Mouse (Mus musculus) embryonic facial prominence, embryonic 12.5 days (tissue): ENCODE measurements around the gene Spata5. TPM values are rescaled to one million over a fixed set of nuclear protein-coding genes. Genes with fewer than 3 reads are reported as not detected.

ENCODE experiments used
- ATAC-seq: fragments of 200-750 bp; cut with Nextera tagmentation; 2 replicates; pipeline ENCODE4 v1.8.0; 2017; ENCODE audit not compliant: insufficient number of reproducible peaks, insufficient read depth, low FRiP score, low TSS enrichment
- H3K27ac ChIP-seq: fragments of 300-500 bp; sonication (generic); 2 replicates; pipeline ENCODE4 v1.5.1; 2016; ENCODE audit warnings: mild to moderate bottlenecking
- H3K27me3 ChIP-seq: fragments of 300-500 bp; sonication (generic); 2 replicates; pipeline ENCODE4 v1.6.1; 2016; ENCODE audit warnings: mild to moderate bottlenecking, moderate library complexity
- H3K36me3 ChIP-seq: fragments of 300-500 bp; sonication (generic); 2 replicates; pipeline ENCODE4 v1.6.1; 2016; ENCODE audit warnings: mild to moderate bottlenecking
- H3K4me1 ChIP-seq: fragments of 300-500 bp; sonication (generic); 2 replicates; pipeline ENCODE4 v1.6.1; 2016
- H3K4me2 ChIP-seq: fragments of 300-500 bp; sonication (generic); replicated peaks from 2 replicates; pipeline ENCODE4 v1.6.1; 2016; ENCODE audit warnings: mild to moderate bottlenecking, moderate library complexity
- H3K4me3 ChIP-seq: fragments of 300-500 bp; sonication (generic); 2 replicates; pipeline ENCODE4 v1.5.1; 2016; ENCODE audit warnings: mild to moderate bottlenecking
- H3K9ac ChIP-seq: fragments of 300-500 bp; sonication (generic); 2 replicates; pipeline ENCODE4 v1.6.1; 2016; ENCODE audit warnings: mild to moderate bottlenecking, moderate library complexity
- H3K9me3 ChIP-seq: fragments of 300-500 bp; sonication (generic); 2 replicates; pipeline ENCODE4 v1.6.1; 2016; ENCODE audit warnings: mild to moderate bottlenecking, moderate library complexity
- WGBS: fragments of 180-500 bp; shearing (Covaris S2); methylation state at CpG from one replicate; pipeline ENCODE4 v1.1.7; 2016; 5-methylcytosine and 5-hydroxymethylcytosine counted together
- polyA plus RNA-seq: library from polyadenylated mRNA; unstranded; fragments of >200 nt; fragmentation: Nextera tagmentation; extraction: Ambion mirVana; gene quantifications from 2 replicates; pipeline ENCODE4 v1.2.1, GENCODE M21; 2016

Gene Spata5
- polyA plus RNA-seq, 1 experiment from 2014 or later: 50.0 TPM

GRCm38 (mm10) chr3:37397646-37398045 lies 22.1 kb upstream of the Spata5 start:
- Histone ChIP-seq H3K27me3 (no peaks in the 10 kb centered on the region), H3K4me1 (peaks cover 11% of the 10 kb centered on the region; the same call in 1 of the 2 replicates), H3K36me3 (no peaks in the 10 kb centered on the region), H3K4me2 (no peak overlapping the region), H3K9me3 (no peaks in the 10 kb centered on the region), H3K9ac (no peak overlapping the region), H3K27ac (no peak overlapping the region), H3K4me3 (no peak overlapping the region)
- no peak for ATAC-seq
- 78% methylated on average over 3 of the region's 3 CpGs for WGBS

GRCm38 (mm10) chr3:37398661-37399395 lies 20.9 kb upstream of the Spata5 start:
- H3K9ac ChIP-seq: no peak overlapping the region
- WGBS: 84% methylated on average over 7 of the region's 7 CpGs
- no peaks in the 10 kb centered on the region for H3K36me3 ChIP-seq
- H3K4me1 ChIP-seq: peaks cover 11% of the 10 kb centered on the region; the same call in 1 of the 2 replicates
- H3K9me3 ChIP-seq: no peaks in the 10 kb centered on the region
- no peak overlapping the region for H3K27ac ChIP-seq
- no peak for ATAC-seq
- no peak overlapping the region for H3K4me2 ChIP-seq
- no peak overlapping the region for H3K4me3 ChIP-seq
- H3K27me3 ChIP-seq: no peaks in the 10 kb centered on the region

DNA sequence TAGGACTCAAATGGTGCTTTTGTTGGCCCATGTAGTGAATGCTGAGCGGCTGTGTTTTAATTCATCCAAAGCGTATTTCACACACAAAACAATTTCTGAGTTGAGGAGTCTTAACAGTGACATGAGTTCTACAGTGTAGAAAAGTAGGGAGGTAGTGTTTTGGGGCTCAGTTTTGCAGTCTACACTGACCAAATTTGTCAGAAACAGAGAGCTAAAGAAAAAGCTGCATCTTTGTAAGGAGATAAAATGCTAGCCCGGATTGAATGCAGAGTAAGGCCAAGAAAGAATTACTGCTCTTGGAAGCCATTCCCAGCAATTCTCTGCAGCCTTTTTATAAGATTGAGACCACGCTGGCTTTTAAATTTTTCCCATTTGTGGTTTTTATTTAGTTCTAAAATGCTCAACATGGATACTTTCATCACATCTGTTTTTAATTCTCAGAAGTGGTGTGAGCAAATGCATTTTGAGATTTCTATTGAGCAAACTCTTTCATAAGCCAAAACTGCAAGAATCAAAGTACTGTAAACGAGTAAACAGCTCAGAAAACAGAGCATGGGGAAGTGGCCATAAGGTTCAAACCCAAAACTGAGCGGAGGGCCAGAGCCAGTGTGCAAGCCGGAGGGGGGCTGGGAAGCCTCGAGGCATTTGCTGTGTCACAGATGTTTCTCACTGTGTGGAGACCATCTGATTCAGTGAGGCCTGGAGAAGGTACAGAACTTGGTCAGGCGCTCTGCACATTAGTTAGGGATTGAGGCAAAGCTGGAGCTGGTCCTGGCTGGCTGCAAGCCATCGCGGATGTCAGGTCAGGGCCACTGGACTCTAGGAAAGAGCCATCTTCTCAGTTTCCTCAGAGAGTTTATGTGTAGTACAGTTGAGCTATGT lies 17.7 kb upstream of the Spata5 start:
- Histone ChIP-seq H3K9ac (no peak overlapping the region), H3K4me2 (no peak overlapping the region), H3K27ac (peak overlapping the region; percentile 93), H3K27me3 (no peaks in the 10 kb centered on the region), H3K4me1 (peaks cover 11% of the 10 kb centered on the region; the same call in 1 of the 2 replicates), H3K4me3 (no peak overlapping the region), H3K9me3 (no peaks in the 10 kb centered on the region), H3K36me3 (no peaks in the 10 kb centered on the region)
- ATAC-seq: peak; percentile 79; the same call in 1 of the 2 replicates
- 44% methylated on average over 11 of the region's 11 CpGs for WGBS

- H3K27me3 ChIP-seq: no peaks in the 10 kb centered on the region
- no peak for ATAC-seq
- H3K36me3 ChIP-seq: no peaks in the 10 kb centered on the region
- no peak overlapping the region for H3K4me3 ChIP-seq
- H3K9ac ChIP-seq: no peak overlapping the region
- no peaks in the 10 kb centered on the region for H3K9me3 ChIP-seq
- H3K4me1 ChIP-seq: no peaks in the 10 kb centered on the region; the same call in 1 of the 2 replicates
- no peak overlapping the region for H3K27ac ChIP-seq
- H3K4me2 ChIP-seq: no peak overlapping the region
These were observed 12.1 kb upstream of the Spata5 start for GRCm38 (mm10) chr3:37407598-37407997.

DNA sequence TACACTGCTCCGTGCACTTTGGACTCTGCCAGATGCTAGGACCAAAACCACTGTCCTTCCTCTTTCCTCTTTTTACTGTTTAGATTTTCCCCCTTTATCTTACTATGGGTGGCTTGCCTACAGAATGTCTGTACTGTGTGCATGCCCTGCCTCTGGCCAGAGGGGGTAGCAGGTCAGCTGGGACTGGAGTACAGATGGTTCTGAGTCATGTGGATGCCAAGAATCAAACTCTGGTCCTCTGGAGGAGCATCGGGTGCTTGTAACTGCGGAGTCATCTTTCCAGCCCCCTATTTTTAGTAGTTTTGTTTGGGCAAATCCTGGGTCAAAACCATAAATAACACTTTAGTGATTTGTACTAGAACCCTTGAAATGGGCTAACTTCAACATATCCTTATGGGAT lies 6.2 kb upstream of the Spata5 start:
- Histone ChIP-seq H3K4me3 (no peak overlapping the region), H3K4me1 (peaks cover 1% of the 10 kb centered on the region; the same call in 1 of the 2 replicates), H3K9me3 (no peaks in the 10 kb centered on the region), H3K27me3 (no peaks in the 10 kb centered on the region), H3K27ac (no peak overlapping the region), H3K4me2 (no peak overlapping the region), H3K9ac (no peak overlapping the region), H3K36me3 (no peaks in the 10 kb centered on the region)
- WGBS: 88% methylated on average over 3 of the region's 3 CpGs
- ATAC-seq: no peak

- Histone ChIP-seq H3K9ac (no peak overlapping the region), H3K27me3 (no peaks in the 10 kb centered on the region), H3K27ac (no peak overlapping the region), H3K4me3 (no peak overlapping the region), H3K9me3 (no peaks in the 10 kb centered on the region), H3K4me2 (no peak overlapping the region), H3K4me1 (peaks cover 6% of the 10 kb centered on the region; the same call in 1 of the 2 replicates), H3K36me3 (no peaks in the 10 kb centered on the region)
- 53% methylated on average over 14 of the region's 14 CpGs for WGBS
- ATAC-seq: no peak
These were observed 5.2 kb upstream of the Spata5 start for GRCm38 (mm10) chr3:37414413-37414960.

DNA sequence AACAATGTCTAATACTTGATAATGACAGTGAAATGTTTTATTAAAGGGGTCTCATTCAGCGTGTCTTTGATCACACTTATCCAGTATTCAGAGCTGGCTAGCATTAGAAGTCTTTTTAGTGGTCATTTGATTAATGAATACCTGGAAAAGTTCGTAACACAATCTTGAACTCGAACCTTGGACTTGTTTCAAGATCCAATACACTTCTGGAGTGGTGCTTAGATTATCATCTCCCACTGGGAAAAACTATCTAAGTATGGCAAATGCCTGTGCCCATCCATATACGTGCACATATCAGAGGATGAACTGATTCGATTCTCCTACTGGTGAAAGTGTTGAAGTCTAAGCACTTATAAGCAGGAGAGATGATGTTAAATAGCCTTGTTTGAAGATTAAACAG lies 1.4 kb upstream of the Spata5 start:
- 79% methylated on average over 5 of the region's 5 CpGs for WGBS
- no peak overlapping the region for H3K9ac ChIP-seq
- ATAC-seq: no peak
- no peaks in the 10 kb centered on the region for H3K27me3 ChIP-seq
- H3K4me1 ChIP-seq: peaks cover 16% of the 10 kb centered on the region
- peak overlapping the region; percentile 81 for H3K4me2 ChIP-seq
- no peaks in the 10 kb centered on the region for H3K36me3 ChIP-seq
- peak overlapping the region; percentile 98 for H3K4me3 ChIP-seq
- no peaks in the 10 kb centered on the region for H3K9me3 ChIP-seq
- H3K27ac ChIP-seq: no peak overlapping the region

GRCm38 (mm10) chr3:37418961-37419457 lies 687 bp upstream of the Spata5 start:
- Histone ChIP-seq H3K27me3 (no peaks in the 10 kb centered on the region), H3K27ac (peak overlapping the region; percentile 84), H3K36me3 (no peaks in the 10 kb centered on the region), H3K4me3 (peak overlapping the region; percentile 98), H3K9me3 (no peaks in the 10 kb centered on the region), H3K4me1 (peaks cover 16% of the 10 kb centered on the region), H3K9ac (peak overlapping the region; percentile 62), H3K4me2 (peak overlapping the region; percentile 81)
- WGBS: under 1% methylated on average over 30 of the region's 30 CpGs
- peak; percentile 3; the same call in 1 of the 2 replicates for ATAC-seq

DNA sequence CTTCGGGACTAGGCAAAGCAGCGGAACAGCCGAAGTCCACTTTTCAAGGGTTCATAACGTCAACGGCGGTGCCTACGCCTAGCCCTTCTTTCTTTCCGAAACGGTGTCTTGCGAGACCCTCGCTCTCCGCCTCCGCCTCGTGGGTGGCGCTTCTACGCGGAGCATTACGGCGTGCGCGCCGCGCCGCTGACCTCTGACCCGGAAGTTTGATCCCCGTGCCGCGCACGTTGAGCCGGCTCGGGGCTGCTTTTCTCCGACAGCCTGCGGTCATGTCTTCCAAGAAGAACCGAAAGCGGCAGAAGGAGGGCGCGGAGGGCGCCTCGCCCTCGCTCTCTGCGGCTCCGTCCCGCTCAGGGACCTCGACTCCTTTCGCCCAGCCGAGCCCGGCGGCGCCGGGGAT lies 376 bp downstream of the Spata5 start, which contains the start of gene Nudt6:
Gene Nudt6, minus strand, starts transcription at position 140 of the 400 bp plus-strand sequence.
- under 1% methylated on average over 50 of the region's 50 CpGs for WGBS
- no peaks in the 10 kb centered on the region for H3K9me3 ChIP-seq
- H3K36me3 ChIP-seq: no peaks in the 10 kb centered on the region; the same call in 1 of the 2 replicates
- H3K4me1 ChIP-seq: peaks cover 16% of the 10 kb centered on the region
- peak within 1 kb of the TSS; percentile 98 for H3K4me3 ChIP-seq
- peak within 1 kb of the TSS; percentile 83 for H3K9ac ChIP-seq
- H3K27me3 ChIP-seq: no peaks in the 10 kb centered on the region
- ATAC-seq: peak; percentile 86
- H3K4me2 ChIP-seq: peak within 1 kb of the TSS; percentile 85
- peak within 1 kb of the TSS; percentile 93 for H3K27ac ChIP-seq

- Histone ChIP-seq H3K4me2 (peak overlapping the region; percentile 85), H3K9me3 (no peaks in the 10 kb centered on the region), H3K27me3 (no peaks in the 10 kb centered on the region), H3K36me3 (no peaks in the 10 kb centered on the region; the same call in 1 of the 2 replicates), H3K4me1 (peaks cover 16% of the 10 kb centered on the region), H3K27ac (peak overlapping the region; percentile 93), H3K4me3 (peak overlapping the region; percentile 98), H3K9ac (peak overlapping the region; percentile 83)
- under 1% methylated on average over 24 of the region's 24 CpGs for WGBS
- ATAC-seq: no peak
These were observed 945 bp downstream of the Spata5 start for GRCm38 (mm10) chr3:37420641-37421040.

DNA sequence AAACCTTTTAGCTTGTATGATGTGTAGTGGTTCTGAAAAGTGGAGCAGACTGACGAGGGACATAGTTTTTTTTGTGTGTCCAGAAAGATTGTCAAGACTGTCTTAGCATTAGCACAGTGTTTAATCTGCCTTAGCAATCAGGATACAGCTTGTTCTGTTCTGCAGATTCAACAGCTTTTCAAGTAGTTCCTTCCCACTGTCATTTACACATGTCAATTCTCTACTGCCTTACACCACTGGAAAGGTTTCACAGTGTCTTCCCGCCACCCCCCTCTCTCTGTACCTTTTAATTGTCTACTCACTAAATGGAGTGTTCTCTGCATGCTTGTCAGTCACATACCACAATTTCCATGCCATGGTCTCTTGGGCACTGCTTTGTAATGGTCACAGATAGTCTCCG lies 1.5 kb downstream of the Spata5 start:
- H3K36me3 ChIP-seq: peaks cover 3% of the 10 kb centered on the region; the same call in 1 of the 2 replicates
- peak overlapping the region; percentile 83 for H3K9ac ChIP-seq
- peak overlapping the region; percentile 98 for H3K4me3 ChIP-seq
- ATAC-seq: no peak
- WGBS: 6% methylated on average over 3 of the region's 3 CpGs
- no peak overlapping the region for H3K27ac ChIP-seq
- peaks cover 16% of the 10 kb centered on the region for H3K4me1 ChIP-seq
- no peaks in the 10 kb centered on the region for H3K9me3 ChIP-seq
- no peaks in the 10 kb centered on the region for H3K27me3 ChIP-seq
- peak overlapping the region; percentile 85 for H3K4me2 ChIP-seq
